Mouse (Mus musculus): ENCODE measurements around the gene Mybphl. TPM values are rescaled to one million over a fixed set of nuclear protein-coding genes. Genes with fewer than 3 reads are reported as not detected.

Gene Mybphl
- total RNA-seq, 2 experiments from 2014 or later = not detected

DNA sequence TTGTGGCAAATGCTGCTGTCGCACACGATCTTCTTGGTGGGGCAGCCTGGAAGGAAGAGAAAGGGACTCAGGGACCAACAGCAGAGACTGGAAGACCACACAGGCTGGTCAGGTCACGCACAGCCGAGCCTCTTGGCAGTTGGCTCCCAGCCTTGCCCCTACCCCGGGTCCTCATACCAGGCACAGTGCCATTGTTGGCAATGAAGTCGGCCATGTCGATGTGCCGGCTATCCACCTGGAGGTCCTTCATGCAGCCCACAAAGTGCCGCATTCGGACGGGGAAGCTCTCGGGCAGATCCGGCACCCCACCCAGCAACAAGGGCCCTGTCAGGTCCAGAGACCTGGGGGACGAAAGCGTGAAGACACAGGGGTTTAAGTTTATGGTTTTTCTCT, 37.8 kb downstream of the Mybphl start:
- Histone ChIP-seq H3K4me3 (no peak overlapping the region), H3K27ac (no peak overlapping the region)
- intact Hi-C loops (cut with DNase I) = no loop called here
- peak; percentile 24 for DNase-seq
- TF ChIP-seq CTCF (IDR thresholded peaks at IDR 0.05) = no peak

DNA sequence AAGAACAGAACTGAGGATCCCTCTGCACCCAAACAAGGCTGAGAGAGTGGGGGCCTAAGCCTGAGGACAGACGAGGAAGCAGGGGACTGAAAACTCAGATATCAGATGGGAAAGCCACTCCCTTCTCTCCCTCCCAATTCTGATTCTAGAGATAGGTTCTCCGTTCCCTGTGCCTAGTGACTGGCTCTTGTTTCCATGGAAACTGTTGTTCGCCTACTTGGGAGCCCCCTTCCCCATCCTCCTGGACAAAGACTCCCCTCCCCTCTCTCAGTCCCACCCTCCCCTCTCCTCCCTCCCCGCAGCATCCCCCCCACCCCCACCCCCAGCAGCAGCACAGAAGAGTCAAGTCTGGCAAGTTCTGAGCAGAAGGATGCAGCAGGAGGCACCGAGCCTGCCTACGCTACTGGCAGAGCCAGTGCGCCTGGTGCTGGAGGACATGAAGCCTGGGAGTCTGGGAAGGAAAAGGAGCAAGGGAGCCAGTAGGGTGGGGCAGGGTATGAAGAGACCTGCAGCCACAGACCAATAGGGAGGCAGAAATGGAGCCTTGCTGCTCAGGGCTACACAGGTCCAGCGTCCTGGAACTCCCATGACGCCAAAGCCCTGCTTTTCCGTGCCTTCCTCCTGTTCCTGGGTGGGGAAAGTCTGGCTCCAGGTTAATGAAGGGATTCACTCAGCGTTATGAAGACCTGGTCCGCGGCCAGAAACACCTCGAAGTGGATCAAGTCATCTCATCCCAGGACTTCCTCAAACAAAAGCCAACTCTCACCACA, 41.0 kb downstream of the Mybphl start:
- TF ChIP-seq CTCF (IDR thresholded peaks at IDR 0.05) = no peak
- peak; percentile 16 for DNase-seq
- no peak overlapping the region for H3K4me3 ChIP-seq
- no peak overlapping the region for H3K27ac ChIP-seq
- intact Hi-C loops (cut with DNase I) = no loop called here

DNA sequence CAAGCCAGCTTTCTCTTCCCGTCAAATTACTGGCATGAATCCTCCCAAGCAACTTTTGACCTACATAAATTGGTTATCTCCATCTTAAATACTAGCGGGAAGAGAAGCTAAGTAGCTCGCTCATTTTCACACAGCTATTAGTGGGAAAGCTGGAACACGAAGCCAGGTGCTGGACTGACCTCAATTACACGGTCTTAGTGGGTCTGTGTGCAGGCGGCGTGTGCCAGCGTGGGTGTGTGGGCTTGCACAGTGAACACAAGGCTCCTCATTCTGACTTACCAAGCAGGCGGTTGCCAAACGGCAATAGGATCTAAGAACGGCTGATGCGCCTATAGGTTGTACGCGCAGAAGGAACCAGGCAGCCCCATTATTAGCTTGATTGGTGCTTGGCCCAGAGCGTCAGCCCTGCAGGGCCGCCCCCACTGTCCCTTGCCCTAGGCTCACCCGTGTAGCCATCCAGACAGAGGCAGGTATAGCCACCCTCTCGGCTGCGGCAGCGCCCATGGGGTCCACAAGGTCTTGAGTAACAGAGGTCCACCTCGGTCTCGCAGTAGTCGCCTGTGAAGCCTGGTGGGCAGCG, 41.7 kb downstream of the Mybphl start:
- DNase-seq = no peak
- Histone ChIP-seq H3K4me3 (no peak overlapping the region), H3K27ac (no peak overlapping the region)
- no peak for TF ChIP-seq CTCF (IDR thresholded peaks at IDR 0.05)
- intact Hi-C loops (cut with DNase I) = no loop called here

DNA sequence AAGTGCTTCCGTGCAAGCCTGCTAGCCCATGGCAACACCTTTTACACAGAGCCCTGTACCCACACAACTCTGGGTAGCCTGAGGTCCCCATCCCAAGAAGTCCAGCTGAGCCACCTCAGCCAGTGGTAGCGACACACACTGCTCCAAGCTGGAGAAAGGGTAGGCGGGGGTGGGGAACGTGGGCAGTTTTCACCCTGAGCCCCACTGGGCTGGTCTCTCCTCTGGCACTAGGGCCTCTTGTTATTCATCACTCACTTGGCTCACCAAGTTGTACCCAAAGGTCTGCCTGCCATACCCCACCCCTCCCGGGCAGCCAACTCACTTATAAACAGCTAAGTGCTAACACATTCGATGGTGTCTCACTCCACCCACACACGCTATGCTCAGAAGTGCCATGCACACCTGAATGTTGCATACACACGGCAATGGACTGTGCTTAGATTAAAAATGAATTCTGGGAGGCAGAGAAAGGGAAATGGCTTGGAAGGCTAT, 43.9 kb downstream of the Mybphl start:
- Histone ChIP-seq H3K4me3 (no peak overlapping the region), H3K27ac (no peak overlapping the region)
- intact Hi-C loops (cut with DNase I) = no loop called here
- TF ChIP-seq CTCF (IDR thresholded peaks at IDR 0.05) = no peak
- DNase-seq = no peak

DNA sequence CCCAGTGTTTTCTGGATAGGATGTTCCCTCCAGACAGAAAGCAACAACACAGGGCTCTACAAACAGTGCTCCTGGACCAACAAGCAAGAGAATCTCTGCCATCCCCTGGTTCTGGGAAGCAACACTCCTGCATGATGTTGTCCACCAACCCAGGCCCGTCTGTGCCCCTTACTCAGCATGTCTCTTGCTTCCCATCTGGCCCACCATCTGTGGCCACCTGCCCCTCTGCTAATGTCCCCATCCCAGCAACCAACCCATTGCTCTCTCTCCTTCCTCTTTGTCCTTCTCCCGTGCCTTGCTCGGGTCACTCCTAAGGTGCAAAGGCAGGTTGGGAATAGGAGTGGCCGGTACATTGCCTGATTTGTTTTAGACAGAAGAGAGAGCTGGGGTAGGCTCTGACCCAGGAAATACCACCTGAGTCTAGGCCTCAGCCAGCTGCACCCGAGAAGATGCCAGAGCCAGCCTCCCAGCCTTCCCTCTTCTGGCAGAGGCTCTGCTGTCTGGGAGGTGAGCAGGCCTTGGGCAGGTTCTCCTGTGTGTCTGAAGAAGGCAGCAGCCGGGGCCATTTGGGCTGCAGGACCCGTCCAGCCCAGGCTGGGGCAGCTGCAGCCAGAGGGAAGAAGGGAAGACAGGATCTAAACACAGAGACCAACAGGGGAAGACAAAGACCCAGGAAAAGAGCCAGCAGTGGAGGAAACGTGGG, 45.1 kb downstream of the Mybphl start:
- DNase-seq = no peak
- H3K27ac ChIP-seq = no peak overlapping the region
- no peak for TF ChIP-seq CTCF (IDR thresholded peaks at IDR 0.05)
- intact Hi-C loops (cut with DNase I) = no loop called here
- no peak overlapping the region for H3K4me3 ChIP-seq

DNA sequence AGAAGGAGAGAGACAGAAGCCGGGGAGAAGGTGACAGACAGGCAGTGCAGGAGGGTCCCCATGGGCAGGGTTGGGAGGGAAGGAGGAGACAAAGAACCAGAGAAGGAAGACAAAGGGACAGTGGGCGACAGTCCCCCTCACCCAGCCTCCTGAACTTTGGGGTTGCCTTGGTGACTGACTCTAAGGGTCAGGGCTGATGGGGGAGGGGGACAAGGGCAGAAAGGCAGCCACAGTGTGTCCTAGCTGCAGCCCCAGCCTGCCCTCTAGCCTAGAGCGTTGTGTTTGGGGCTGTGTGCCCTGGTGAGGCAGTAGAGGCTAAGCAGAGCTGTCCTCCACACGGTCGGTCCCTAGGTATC, 45.6 kb downstream of the Mybphl start:
- Histone ChIP-seq H3K4me3 (no peak overlapping the region), H3K27ac (no peak overlapping the region)
- intact Hi-C loops (cut with DNase I) = no loop called here
- no peak for DNase-seq
- no peak for TF ChIP-seq CTCF (IDR thresholded peaks at IDR 0.05)

DNA sequence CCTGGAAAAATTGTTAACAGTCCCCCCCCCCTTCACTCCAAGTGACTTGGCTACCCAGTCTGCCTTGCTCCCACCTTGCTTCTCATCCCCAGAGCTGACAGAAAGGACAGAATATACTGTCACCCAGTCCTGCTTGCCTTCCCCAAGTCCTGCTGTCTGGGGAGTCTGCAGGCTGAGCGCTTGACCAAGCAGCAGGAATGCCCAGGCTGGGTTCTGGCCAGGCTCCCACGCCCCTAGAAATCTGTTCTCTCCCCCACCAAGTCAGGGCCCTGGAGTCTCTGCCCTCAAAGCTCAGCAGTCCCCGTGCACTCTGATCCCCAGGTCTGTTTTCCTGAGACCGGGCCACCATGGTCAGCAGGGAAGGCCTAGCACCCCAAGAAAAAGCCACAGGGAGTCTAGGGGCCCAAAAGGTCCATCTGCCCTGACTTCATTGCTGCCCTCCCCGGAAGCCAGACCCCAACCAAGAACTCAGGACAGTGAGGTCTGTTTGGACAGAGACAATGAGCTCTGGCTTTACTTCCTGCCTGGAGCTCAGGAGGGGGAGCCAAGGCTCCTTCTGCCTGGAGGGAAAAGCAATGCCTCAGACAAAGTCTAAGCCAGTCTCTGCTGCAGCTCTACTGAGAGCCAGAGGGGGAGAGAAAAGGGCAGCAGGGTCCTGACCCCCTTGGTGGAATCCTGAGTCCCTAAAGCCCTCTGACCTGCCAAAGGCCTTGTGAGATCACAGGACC, 46.5 kb downstream of the Mybphl start:
- Histone ChIP-seq H3K27ac (peak overlapping the region; percentile 20; the same call in 1 of the 2 replicates), H3K4me3 (no peak overlapping the region)
- no peak for TF ChIP-seq CTCF (IDR thresholded peaks at IDR 0.05)
- intact Hi-C loops (cut with DNase I) = no loop called here
- peak; percentile 20 for DNase-seq

DNA sequence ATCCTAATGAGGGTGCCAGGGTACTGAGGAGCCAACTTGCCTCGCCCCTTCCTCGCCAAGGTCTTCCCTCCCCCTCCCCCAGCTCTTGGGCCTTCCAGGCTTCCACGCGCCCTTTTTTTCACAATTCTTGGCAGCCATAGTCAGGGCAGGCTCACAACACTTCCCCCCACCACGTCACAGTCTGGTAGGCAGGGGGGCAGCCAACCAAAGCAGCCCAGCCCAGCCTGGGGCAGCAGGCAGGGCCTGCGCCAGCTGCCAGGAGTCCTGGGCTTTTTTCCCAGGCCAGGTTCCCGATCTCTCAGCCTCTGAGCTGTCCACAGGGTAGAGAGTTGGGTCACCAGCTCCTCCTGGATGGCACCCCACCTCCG, 47.0 kb downstream of the Mybphl start:
- Histone ChIP-seq H3K4me3 (no peak overlapping the region), H3K27ac (peak overlapping the region; percentile 20; the same call in 1 of the 2 replicates)
- no peak for TF ChIP-seq CTCF (IDR thresholded peaks at IDR 0.05)
- peak; percentile 56 for DNase-seq
- intact Hi-C loops (cut with DNase I) = no loop called here

DNA sequence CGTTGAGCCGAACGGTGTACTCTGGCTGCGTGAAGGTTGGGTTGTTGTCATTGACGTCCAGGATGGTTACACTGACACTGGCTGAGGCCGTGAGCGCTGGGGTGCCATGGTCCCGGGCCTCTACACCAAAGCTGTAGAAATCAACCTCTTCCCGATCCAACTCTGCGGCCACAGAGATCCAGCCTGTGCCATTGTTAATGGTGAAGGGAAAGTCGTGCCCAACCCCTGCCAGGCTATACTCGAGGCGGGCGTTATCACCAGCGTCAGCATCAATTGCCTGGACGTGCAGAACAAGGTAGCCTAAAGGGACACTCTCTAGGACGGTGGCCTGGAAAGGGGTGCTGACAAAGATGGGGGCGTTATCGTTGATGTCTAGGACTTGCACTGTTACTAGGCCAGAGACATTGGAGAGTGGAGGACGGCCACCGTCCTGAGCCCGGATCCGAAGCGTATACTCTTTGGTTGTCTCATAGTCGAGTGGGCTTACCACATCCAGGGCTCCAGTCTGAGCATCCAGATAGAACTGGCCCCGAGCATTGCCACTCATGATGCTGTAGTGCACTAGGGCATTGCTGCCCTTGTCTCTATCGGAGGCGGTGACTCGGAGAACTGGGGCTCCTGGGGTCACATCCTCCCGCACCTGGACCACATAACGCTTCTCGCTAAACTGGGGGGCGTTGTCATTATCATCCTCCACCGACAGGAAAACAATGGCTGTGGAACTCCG, 49.1 kb downstream of the Mybphl start:
- no peak for TF ChIP-seq CTCF (IDR thresholded peaks at IDR 0.05)
- Histone ChIP-seq H3K4me3 (no peak overlapping the region), H3K27ac (no peak overlapping the region)
- intact Hi-C loops (cut with DNase I) = no loop called here
- peak; percentile 26 for DNase-seq

DNA sequence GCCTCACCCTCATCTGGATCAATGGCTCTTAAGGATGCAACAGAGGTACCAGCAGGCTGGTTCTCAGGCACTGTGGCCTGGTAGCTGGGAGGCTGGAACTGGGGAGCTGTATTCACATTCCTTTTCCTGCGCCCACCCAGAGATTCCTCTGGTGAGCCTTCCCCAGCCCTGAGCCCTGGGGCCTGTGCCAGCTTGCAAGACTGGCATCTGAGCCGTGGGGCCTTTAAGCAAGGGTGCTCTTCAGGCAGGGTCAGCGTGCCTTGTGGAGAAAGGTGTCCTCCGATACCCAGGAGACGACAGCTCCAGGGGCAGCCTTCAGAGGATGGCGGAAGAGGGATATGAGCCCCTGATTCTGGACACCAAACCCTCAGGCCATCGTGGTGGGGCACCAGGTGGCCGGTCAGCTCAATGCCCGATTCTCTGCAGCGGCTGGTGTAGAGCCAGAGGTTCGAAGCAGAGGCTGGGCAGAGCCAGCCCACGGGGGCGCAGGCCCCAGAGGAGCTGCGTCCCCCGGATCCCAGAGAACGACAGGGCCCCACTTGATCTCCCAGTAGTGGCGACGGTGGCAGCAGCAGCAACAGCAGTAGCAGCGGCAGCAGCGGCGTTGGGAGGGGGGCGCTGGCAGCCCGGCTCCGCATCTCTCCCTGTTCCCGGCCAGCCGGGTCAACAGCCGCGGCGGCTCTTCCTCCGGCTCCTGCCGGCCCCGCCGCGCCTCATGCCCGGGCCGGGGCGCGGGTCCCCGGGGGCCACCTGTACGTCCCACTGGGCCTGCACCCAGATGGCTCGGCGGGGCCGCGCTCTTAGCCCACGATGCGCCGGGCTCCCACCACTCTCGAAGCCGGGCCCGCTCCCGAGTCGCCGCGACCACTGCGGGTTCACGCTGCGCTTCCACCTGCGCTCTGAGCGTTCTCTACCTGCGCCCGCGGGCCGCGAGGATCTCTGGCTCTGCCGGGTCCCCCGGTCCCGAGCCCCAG, 50.4 kb downstream of the Mybphl start, which contains the start of gene Celsr2:
Celsr2 (minus strand) TSS at position 696 of the 974 bp plus-strand sequence.
- H3K27ac ChIP-seq = peak within 1 kb of the TSS; percentile 70
- TF ChIP-seq CTCF (IDR thresholded peaks at IDR 0.05) = no peak
- H3K4me3 ChIP-seq = peak within 1 kb of the TSS; percentile 88
- intact Hi-C loops (cut with DNase I) = no loop called here
- DNase-seq = peak; percentile 60

DNA sequence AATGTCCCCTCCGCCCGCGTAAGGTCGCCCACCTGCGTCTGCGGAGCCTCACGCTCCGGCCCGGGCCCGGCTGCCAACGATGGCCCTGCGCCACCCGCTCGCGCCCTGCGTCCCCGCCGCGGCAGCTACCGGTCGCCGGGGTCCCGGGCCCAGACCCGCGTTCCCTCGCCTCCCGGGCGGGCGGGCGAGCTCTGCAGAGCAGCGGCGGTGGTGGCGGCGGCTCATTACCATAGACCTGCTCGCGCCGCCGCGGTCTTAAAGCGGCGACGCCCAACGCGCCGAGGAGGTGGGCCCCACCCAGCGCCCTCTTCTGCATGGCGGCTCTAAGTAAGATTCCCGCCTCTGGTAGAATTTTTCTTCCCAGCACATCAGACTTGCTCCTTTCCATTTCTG, 51.1 kb downstream of the Mybphl start:
- peak overlapping the region; percentile 70 for H3K27ac ChIP-seq
- DNase-seq = peak; percentile 85
- H3K4me3 ChIP-seq = peak overlapping the region; percentile 88
- intact Hi-C loops (cut with DNase I) = no loop called here
- no peak; the same call in 1 of the 2 replicates for TF ChIP-seq CTCF (IDR thresholded peaks at IDR 0.05)
